Mouse (Mus musculus) neural tube, embryonic 11.5 days (tissue): ENCODE results near the gene Ldlrad3. TPM values are rescaled to one million over a fixed set of nuclear protein-coding genes. Genes with fewer than 3 reads are reported as not detected.
A peak's percentile ranks its signal among the peaks of the same experiment; 100 is the strongest.

Experiments used
- ATAC-seq: fragments of 200-750 bp; cut with Nextera tagmentation; 2 replicates; pipeline ENCODE4 v1.8.0; 2017; ENCODE audit warnings: moderate number of reproducible peaks, mild to moderate bottlenecking, moderate TSS enrichment, moderate library complexity; ENCODE audit not compliant: insufficient read depth, low FRiP score, low TSS enrichment
- DNase-seq: peaks from one replicate; pipeline ENCODE4 v3.0.0-alpha.2; 2015; ENCODE audit warnings: low spot score
- H3K27ac ChIP-seq: fragments of 300-500 bp; sonication (generic); 2 replicates; pipeline ENCODE4 v1.5.1; 2014; ENCODE audit warnings: low read depth, mild to moderate bottlenecking, low read length
- H3K27me3 ChIP-seq: fragments of 300-500 bp; sonication (generic); 2 replicates; pipeline ENCODE4 v1.6.1; 2014; ENCODE audit warnings: mild to moderate bottlenecking, low read length, mixed read lengths; ENCODE audit not compliant: control insufficient read depth, insufficient read depth
- H3K36me3 ChIP-seq: fragments of 300-500 bp; sonication (generic); 2 replicates; pipeline ENCODE4 v1.6.1; 2014; ENCODE audit warnings: mild to moderate bottlenecking, low read length, moderate library complexity, mixed read lengths; ENCODE audit not compliant: control insufficient read depth, insufficient read depth
- H3K4me1 ChIP-seq: fragments of 300-500 bp; sonication (generic); 2 replicates; pipeline ENCODE4 v1.6.1; 2014; ENCODE audit warnings: low read length, mixed read lengths; ENCODE audit not compliant: control insufficient read depth, insufficient read depth
- H3K4me2 ChIP-seq: fragments of 300-500 bp; sonication (generic); 2 replicates; pipeline ENCODE4 v1.6.1; 2014; ENCODE audit warnings: low read depth, mild to moderate bottlenecking, moderate library complexity
- H3K4me3 ChIP-seq: fragments of 300-500 bp; sonication (generic); 2 replicates; pipeline ENCODE4 v1.5.1; 2014; ENCODE audit warnings: low read depth, low read length
- H3K9ac ChIP-seq: fragments of 300-500 bp; sonication (generic); 2 replicates; pipeline ENCODE4 v1.6.1; 2014; ENCODE audit warnings: mild to moderate bottlenecking, low read length
- H3K9me3 ChIP-seq: fragments of 300-500 bp; sonication (generic); 2 replicates; pipeline ENCODE4 v1.6.1; 2016; ENCODE audit warnings: low read length; ENCODE audit not compliant: control insufficient read depth
- WGBS: fragments of 180-500 bp; shearing (Covaris S2); extraction: QIAGEN DNeasy Blood & Tissue Kit; methylation state at CpG from one replicate; pipeline ENCODE4 v1.1.7; 2014; 5-methylcytosine and 5-hydroxymethylcytosine counted together
- polyA plus RNA-seq: library from polyadenylated mRNA; unstranded; fragments of >200 nt; fragmentation: Nextera tagmentation; extraction: Ambion mirVana; gene quantifications from 2 replicates; pipeline ENCODE4 v1.2.1, GENCODE M21; 2014

The Ldlrad3 gene
- polyA plus RNA-seq, 1 experiment from 2014 or later: 64.9 TPM

DNA sequence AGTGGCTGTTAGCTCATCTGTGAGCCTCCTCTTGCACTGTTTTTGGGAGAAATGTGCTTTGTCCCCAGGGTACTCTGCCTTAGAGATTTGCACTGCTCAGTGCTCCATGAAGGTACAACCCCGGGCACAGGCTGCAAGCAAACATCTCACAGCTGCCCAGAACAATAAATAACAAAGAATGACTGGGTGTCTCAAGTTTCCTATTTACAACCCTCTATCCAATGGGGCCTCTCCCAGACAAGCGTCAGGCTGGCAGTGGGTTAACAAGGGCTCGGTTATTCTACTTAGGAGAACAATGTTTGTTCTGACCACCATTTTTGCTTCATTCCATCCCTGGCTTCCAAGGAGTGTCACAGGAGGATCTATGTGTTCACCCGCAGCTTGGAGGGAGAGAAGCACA lies 25.9 kb upstream of the Ldlrad3 start:
- Histone ChIP-seq H3K4me1 (0 out of 2 replicates have a peak, but pooled peaks cover 2% of the 10 kb centered on the region), H3K9ac (no peak overlapping the region), H3K27me3 (no peaks in the 10 kb centered on the region), H3K4me3 (no peak overlapping the region), H3K4me2 (no peak overlapping the region), H3K36me3 (no peaks in the 10 kb centered on the region), H3K27ac (no peak overlapping the region), H3K9me3 (no peaks in the 10 kb centered on the region)
- 12% methylated on average over 4 of the region's 4 CpGs for WGBS
- ATAC-seq: no peak; the same call in 1 of the 2 replicates
- DNase-seq: no peak

GRCm38 (mm10) chr2:102205672-102206399 lies 19.7 kb upstream of the Ldlrad3 start:
- H3K9me3 ChIP-seq: no peaks in the 10 kb centered on the region
- peaks cover 3% of the 10 kb centered on the region for H3K4me1 ChIP-seq
- H3K27me3 ChIP-seq: no peaks in the 10 kb centered on the region
- ATAC-seq (no peak), DNase-seq (no peak)
- whole genome bisulfite sequencing: 9% methylated on average over 14 of the region's 14 CpGs
- no peak overlapping the region for H3K27ac ChIP-seq
- no peak overlapping the region for H3K4me3 ChIP-seq
- H3K36me3 ChIP-seq: no peaks in the 10 kb centered on the region
- peak overlapping the region; percentile 1; the same call in 1 of the 2 replicates for H3K4me2 ChIP-seq
- H3K9ac ChIP-seq: no peak overlapping the region

DNA sequence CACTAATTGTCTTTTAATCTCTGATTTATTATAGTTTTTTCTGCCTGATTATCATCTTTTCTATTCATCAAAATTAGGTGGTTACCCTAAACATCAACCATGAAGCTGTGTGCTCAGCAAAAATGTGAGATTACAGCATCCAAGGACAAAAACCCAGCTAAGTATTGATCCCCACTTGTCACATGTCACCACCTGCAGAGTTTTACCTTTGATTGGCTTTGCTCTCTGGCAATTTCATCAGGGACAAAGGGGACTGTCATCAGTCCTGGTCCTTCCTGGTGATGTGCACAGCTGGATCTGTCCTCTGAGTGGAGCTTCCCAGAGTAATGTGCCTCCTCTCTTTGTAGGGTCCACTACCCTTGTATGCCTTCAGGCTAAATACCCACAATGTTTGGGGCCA lies 17.3 kb upstream of the Ldlrad3 start:
- no peak overlapping the region for H3K9ac ChIP-seq
- H3K4me2 ChIP-seq: no peak overlapping the region
- no peak overlapping the region for H3K27ac ChIP-seq
- ATAC-seq (no peak), DNase-seq (no peak)
- no peaks in the 10 kb centered on the region for H3K36me3 ChIP-seq
- no peaks in the 10 kb centered on the region for H3K9me3 ChIP-seq
- no peaks in the 10 kb centered on the region for H3K27me3 ChIP-seq
- H3K4me1 ChIP-seq: peaks cover 3% of the 10 kb centered on the region
- H3K4me3 ChIP-seq: no peak overlapping the region

DNA sequence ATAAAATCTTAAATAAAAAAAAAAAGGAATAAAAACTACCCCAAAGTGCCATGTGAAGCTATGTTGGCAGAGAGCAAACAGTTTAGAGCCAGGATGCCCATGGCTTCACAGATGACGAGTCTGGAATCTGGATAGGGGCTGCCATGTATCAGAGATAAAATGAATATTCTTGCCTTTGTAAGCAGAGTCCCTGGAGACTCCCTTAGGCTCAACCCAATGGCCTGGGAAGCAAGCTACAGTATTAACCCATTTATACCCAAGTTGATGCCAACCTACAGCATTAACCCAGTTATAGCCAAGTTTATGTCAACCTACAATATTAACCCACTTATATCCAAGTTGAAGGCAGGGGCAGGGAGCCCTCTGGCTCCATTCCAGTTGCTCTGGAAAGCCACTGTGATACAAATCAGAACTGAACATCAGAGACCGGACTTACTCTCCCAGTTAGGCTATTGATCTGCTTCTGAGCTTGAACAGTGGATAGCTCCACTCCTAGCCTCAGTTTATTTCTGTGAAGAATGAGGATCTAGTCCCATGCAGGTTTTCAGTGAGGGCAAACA lies 16.1 kb upstream of the Ldlrad3 start:
- H3K9ac ChIP-seq: no peak overlapping the region
- H3K27ac ChIP-seq: no peak overlapping the region
- H3K4me3 ChIP-seq: no peak overlapping the region
- ATAC-seq: no peak
- H3K4me2 ChIP-seq: no peak overlapping the region
- H3K9me3 ChIP-seq: no peaks in the 10 kb centered on the region
- H3K4me1 ChIP-seq: peaks cover 6% of the 10 kb centered on the region
- WGBS: 73% methylated on average over 2 of the region's 2 CpGs
- no peak for DNase-seq
- no peaks in the 10 kb centered on the region for H3K36me3 ChIP-seq
- H3K27me3 ChIP-seq: no peaks in the 10 kb centered on the region

DNA sequence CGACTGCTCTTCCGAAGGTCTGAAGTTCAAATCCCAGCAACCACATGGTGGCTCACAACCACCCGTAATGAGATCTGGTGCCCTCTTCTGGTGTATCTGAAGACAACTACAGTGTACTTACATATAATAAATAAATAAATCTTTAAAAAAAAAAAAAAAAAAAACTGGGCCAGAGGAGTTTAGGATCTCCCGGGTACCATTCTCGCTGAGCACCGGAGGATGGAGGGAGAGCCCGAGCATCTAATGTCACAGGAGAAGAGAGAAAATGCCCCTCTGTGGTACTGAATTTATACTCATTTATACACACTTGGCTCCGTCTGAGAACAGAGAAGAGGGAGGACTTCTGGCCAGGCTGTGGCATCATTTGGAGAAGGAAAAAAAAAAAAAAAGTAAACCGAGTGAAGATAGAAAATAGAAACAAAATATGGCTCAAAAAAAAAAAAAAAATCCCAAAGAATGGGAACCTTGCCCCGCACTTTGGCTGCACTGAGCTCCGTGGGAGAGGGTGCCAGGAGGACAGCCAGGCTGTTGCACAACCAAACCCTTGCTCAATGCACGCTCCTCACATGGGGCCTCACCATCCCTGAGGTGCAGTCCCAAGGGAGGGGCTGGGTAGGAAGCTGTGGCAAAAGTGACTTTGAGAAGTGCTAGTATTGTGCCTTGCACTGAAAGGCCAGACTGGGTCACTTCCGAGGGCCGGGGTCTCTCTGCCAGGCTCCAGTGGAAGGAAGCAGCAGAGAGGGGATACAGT lies 15.2 kb upstream of the Ldlrad3 start:
- no peaks in the 10 kb centered on the region for H3K9me3 ChIP-seq
- no peaks in the 10 kb centered on the region for H3K36me3 ChIP-seq
- no peak overlapping the region for H3K27ac ChIP-seq
- ATAC-seq (no peak), DNase-seq (no peak)
- peaks cover 7% of the 10 kb centered on the region for H3K4me1 ChIP-seq
- no peak overlapping the region for H3K4me2 ChIP-seq
- H3K4me3 ChIP-seq: no peak overlapping the region
- H3K9ac ChIP-seq: no peak overlapping the region
- WGBS: 81% methylated on average over 11 of the region's 14 CpGs
- no peaks in the 10 kb centered on the region for H3K27me3 ChIP-seq

GRCm38 (mm10) chr2:102197332-102197731 lies 11.1 kb upstream of the Ldlrad3 start:
- H3K4me1 ChIP-seq: peaks cover 4% of the 10 kb centered on the region; the same call in 1 of the 2 replicates
- H3K36me3 ChIP-seq: no peaks in the 10 kb centered on the region
- H3K4me3 ChIP-seq: no peak overlapping the region
- no peak for ATAC-seq
- no peak overlapping the region for H3K27ac ChIP-seq
- H3K9ac ChIP-seq: no peak overlapping the region
- 79% methylated on average over 1 of the region's 1 CpGs for WGBS
- H3K4me2 ChIP-seq: no peak overlapping the region
- no peaks in the 10 kb centered on the region for H3K9me3 ChIP-seq
- DNase-seq: no peak
- no peaks in the 10 kb centered on the region for H3K27me3 ChIP-seq

- H3K36me3 ChIP-seq: no peaks in the 10 kb centered on the region
- no peak overlapping the region for H3K4me3 ChIP-seq
- H3K4me2 ChIP-seq: no peak overlapping the region
- no peak overlapping the region for H3K27ac ChIP-seq
- H3K27me3 ChIP-seq: no peaks in the 10 kb centered on the region
- WGBS: 53% methylated on average over 8 of the region's 8 CpGs
- no peaks in the 10 kb centered on the region for H3K9me3 ChIP-seq
- H3K9ac ChIP-seq: no peak overlapping the region
- peaks cover 4% of the 10 kb centered on the region; the same call in 1 of the 2 replicates for H3K4me1 ChIP-seq
- DNase-seq (no peak), ATAC-seq (no peak)
Observed at GRCm38 (mm10) chr2:102196709-102197108, 10.5 kb upstream of the Ldlrad3 start.

GRCm38 (mm10) chr2:102195494-102195893 lies 9.3 kb upstream of the Ldlrad3 start:
- no peak overlapping the region for H3K4me3 ChIP-seq
- no peaks in the 10 kb centered on the region for H3K36me3 ChIP-seq
- H3K4me1 ChIP-seq: peaks cover 4% of the 10 kb centered on the region; the same call in 1 of the 2 replicates
- H3K4me2 ChIP-seq: no peak overlapping the region
- no peak overlapping the region for H3K9ac ChIP-seq
- H3K27me3 ChIP-seq: no peaks in the 10 kb centered on the region
- DNase-seq: no peak
- no peak for ATAC-seq
- WGBS: 93% methylated on average over 4 of the region's 4 CpGs
- no peak overlapping the region for H3K27ac ChIP-seq
- no peaks in the 10 kb centered on the region for H3K9me3 ChIP-seq
